Mouse (Mus musculus): ENCODE measurements around the gene Cars2.
"Not testable (repeated sequence)": the region's sequence is repeated elsewhere in the genome, so short reads cannot be mapped to it uniquely, and the experiment has no call there.

The Cars2 gene

DNA sequence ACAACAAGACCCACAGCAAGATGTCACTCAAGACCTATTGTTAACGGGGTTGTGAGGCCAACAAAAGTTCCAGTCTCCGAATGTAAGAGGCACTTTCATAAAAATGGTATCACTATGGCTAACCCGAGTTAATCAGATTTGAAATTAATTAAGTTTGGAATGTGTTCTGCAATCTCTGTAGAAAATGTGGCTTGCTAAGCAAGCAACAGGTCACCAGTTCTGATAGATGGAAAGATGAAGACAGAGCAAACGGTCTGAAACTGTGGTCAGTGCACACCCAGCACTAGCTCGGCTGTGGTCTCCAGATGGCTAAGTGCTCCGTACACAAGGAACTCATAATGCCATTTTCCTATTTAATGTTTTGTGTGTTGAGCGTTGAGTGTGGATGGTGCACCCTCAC is 79.9 kb downstream of the Cars2 start:
- DNase-seq: no peak

DNA sequence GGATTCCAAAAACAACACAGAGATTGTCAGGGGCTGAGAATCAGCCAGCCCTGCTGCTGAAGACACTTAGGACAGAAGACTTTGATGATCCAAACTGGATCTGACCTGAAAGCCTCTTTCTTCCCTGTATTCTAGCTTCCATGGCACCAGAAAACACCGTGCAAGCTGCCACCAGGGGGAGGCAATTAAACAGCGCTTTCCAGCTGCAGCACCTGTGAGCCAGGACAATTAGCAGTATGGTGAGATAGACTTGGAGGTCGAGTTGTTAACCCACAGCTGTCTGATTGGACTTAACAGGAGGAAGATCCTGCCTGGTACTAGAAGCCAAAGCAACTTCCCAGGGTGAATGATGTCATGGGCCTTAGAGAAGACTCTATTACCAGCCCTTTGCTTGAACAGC is 81.5 kb downstream of the Cars2 start:
- peak; percentile 77 to 87 for DNase-seq

DNA sequence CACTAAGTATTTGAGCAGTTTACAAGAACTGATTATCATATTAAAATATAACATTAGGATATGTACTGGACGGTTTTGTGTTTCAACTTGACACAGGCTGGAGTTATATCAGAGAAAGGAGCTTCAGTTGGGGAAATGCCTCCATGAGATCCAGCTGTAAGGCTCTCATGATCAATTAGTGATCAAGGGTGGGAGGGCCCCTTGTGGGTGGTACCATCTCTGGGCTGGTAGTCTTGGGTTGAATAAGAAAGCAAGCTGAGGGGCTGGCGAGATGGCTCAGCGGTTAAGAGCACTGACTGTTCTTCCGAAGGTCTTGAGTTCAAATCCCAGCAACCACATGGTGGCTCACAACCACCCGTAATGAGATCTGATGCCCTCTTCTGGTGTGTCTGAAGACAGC is 84.1 kb downstream of the Cars2 start:
- DNase-seq: not testable (repeated sequence)

DNA sequence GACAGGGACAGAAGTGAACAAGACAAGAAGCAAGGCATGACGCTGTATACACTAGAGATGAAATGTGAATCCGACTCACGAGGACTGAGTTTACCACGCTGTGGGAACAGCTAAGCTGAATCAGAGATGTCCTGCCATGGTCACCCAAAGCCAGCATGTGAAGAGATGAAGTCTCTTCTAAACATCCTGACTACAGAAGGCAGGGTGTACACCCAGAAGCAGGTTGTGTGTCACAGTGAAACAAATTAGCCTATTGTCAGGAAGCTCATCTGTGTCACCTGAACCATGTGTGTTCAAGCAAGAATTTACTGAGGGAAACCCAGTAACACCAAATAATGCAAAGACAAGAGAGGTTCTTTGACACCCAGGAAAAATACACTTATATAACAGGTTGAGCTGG is 85.0 kb downstream of the Cars2 start:
- DNase-seq: no peak

GRCm38 (mm10) chr8:11464707-11464964 is 85.9 kb downstream of the Cars2 start:
- DNase-seq: no peak

All from kidney, adult 8-10 months (tissue).